Mouse (Mus musculus) Muller cell, postnatal 12 days (primary cell): Measurements from ENCODE around the gene Zfp949.
A peak's percentile ranks its signal among the peaks of the same experiment; 100 is the strongest.

Experiments used
- DNase-seq: peaks from one replicate; pipeline ENCODE4 v3.0.0-alpha.2; 2015; ENCODE audit errors: inconsistent ontology term

Gene Zfp949

GRCm38 (mm10) chr9:88547851-88548613 lies at the start of gene Zfp949:
Gene Zfp949, plus strand, starts transcription at chr9:88548020.
- peak; percentile 84 for DNase-seq

- DNase-seq = no peak
Observed at GRCm38 (mm10) chr9:88500112-88500511, 47.7 kb upstream of the Zfp949 start.

- no peak for DNase-seq
Observed at GRCm38 (mm10) chr9:88501846-88502245, 46.0 kb upstream of the Zfp949 start.

- DNase-seq = no peak
Observed at GRCm38 (mm10) chr9:88515546-88515945, 32.3 kb upstream of the Zfp949 start.

- no peak for DNase-seq
Observed at GRCm38 (mm10) chr9:88516361-88516995, 31.3 kb upstream of the Zfp949 start.

- DNase-seq = no peak
Observed at GRCm38 (mm10) chr9:88519390-88520121, 28.3 kb upstream of the Zfp949 start.

GRCm38 (mm10) chr9:88520122-88520848 lies 27.5 kb upstream of the Zfp949 start:
- no peak for DNase-seq

- DNase-seq = no peak
Observed at GRCm38 (mm10) chr9:88520849-88521483, 26.9 kb upstream of the Zfp949 start.

- no peak for DNase-seq
Observed at GRCm38 (mm10) chr9:88521961-88522568, 25.8 kb upstream of the Zfp949 start.

GRCm38 (mm10) chr9:88522569-88523334 lies 25.1 kb upstream of the Zfp949 start:
- DNase-seq = peak; percentile 99

GRCm38 (mm10) chr9:88523335-88523668 lies 24.5 kb upstream of the Zfp949 start:
- no peak for DNase-seq

GRCm38 (mm10) chr9:88524367-88524766 lies 23.5 kb upstream of the Zfp949 start:
- DNase-seq = no peak

- no peak for DNase-seq
Observed at GRCm38 (mm10) chr9:88524796-88525195, 23.0 kb upstream of the Zfp949 start.

GRCm38 (mm10) chr9:88525341-88525740 lies 22.5 kb upstream of the Zfp949 start:
- no peak for DNase-seq

- no peak for DNase-seq
Observed at GRCm38 (mm10) chr9:88527956-88528355, 19.9 kb upstream of the Zfp949 start.

GRCm38 (mm10) chr9:88528736-88529135 lies 19.1 kb upstream of the Zfp949 start:
- DNase-seq = no peak

- DNase-seq = no peak
Observed at GRCm38 (mm10) chr9:88529571-88529970, 18.2 kb upstream of the Zfp949 start.

- DNase-seq = no peak
Observed at GRCm38 (mm10) chr9:88529979-88530580, 17.7 kb upstream of the Zfp949 start.

- DNase-seq = no peak
Observed at GRCm38 (mm10) chr9:88534093-88534492, 13.7 kb upstream of the Zfp949 start.
